Mouse (Mus musculus): ENCODE data around the gene Ajap1. TPM values are rescaled to one million over a fixed set of nuclear protein-coding genes. Genes with fewer than 3 reads are reported as not detected.

Gene Ajap1
- polyA plus RNA-seq, 1 experiment from 2014 or later: 15.0 TPM

GRCm38 (mm10) chr4:153357539-153358242, 124.9 kb downstream of the Ajap1 start:
- Histone ChIP-seq H3K27me3 (ENCODE audit: control insufficient read depth, insufficient read depth, low read depth, low read length) (no peaks in the 10 kb centered on the region), H3K9ac (ENCODE audit: low read depth, low read length) (no peak overlapping the region), H3K4me2 (ENCODE audit: low read length) (no peak overlapping the region), H3K4me3 (ENCODE audit: low read depth, low read length) (no peak overlapping the region), H3K27ac (ENCODE audit: low read length) (peak overlapping the region; percentile 30; the same call in 1 of the 2 replicates), H3K9me3 (replicated peaks; ENCODE audit: control insufficient read depth, low read length, poor library complexity, severe bottlenecking) (no peaks in the 10 kb centered on the region), H3K4me1 (ENCODE audit: control insufficient read depth, insufficient read depth, low read length) (peaks cover 8% of the 10 kb centered on the region), H3K36me3 (ENCODE audit: control insufficient read depth, insufficient read depth, low read length) (no peaks in the 10 kb centered on the region)
- peak; percentile 45; the same call in 1 of the 2 replicates for ATAC-seq
- 55% methylated on average over 9 of the region's 9 CpGs for WGBS

- ATAC-seq: no peak
- Histone ChIP-seq H3K27me3 (ENCODE audit: control insufficient read depth, insufficient read depth, low read depth, low read length) (no peaks in the 10 kb centered on the region), H3K36me3 (ENCODE audit: control insufficient read depth, insufficient read depth, low read length) (no peaks in the 10 kb centered on the region), H3K9ac (ENCODE audit: low read depth, low read length) (no peak overlapping the region), H3K9me3 (replicated peaks; ENCODE audit: control insufficient read depth, low read length, poor library complexity, severe bottlenecking) (no peaks in the 10 kb centered on the region), H3K4me2 (ENCODE audit: low read length) (no peak overlapping the region), H3K4me3 (ENCODE audit: low read depth, low read length) (no peak overlapping the region), H3K4me1 (ENCODE audit: control insufficient read depth, insufficient read depth, low read length) (peaks cover 8% of the 10 kb centered on the region), H3K27ac (ENCODE audit: low read length) (no peak overlapping the region)
- 79% methylated on average over 4 of the region's 4 CpGs for WGBS
Measured at GRCm38 (mm10) chr4:153356236-153356635, 126.4 kb downstream of the Ajap1 start.

GRCm38 (mm10) chr4:153344999-153345398, 137.6 kb downstream of the Ajap1 start:
- peaks cover 6% of the 10 kb centered on the region for H3K4me1 ChIP-seq (ENCODE audit: control insufficient read depth, insufficient read depth, low read length)
- WGBS: over 99% methylated on average over 3 of the region's 3 CpGs
- H3K4me3 ChIP-seq (ENCODE audit: low read depth, low read length): no peak overlapping the region
- H3K9me3 ChIP-seq (replicated peaks; ENCODE audit: control insufficient read depth, low read length, poor library complexity, severe bottlenecking): no peaks in the 10 kb centered on the region
- H3K9ac ChIP-seq (ENCODE audit: low read depth, low read length): no peak overlapping the region
- no peak overlapping the region for H3K4me2 ChIP-seq (ENCODE audit: low read length)
- no peaks in the 10 kb centered on the region for H3K27me3 ChIP-seq (ENCODE audit: control insufficient read depth, insufficient read depth, low read depth, low read length)
- no peaks in the 10 kb centered on the region for H3K36me3 ChIP-seq (ENCODE audit: control insufficient read depth, insufficient read depth, low read length)
- no peak for ATAC-seq
- no peak overlapping the region for H3K27ac ChIP-seq (ENCODE audit: low read length)

GRCm38 (mm10) chr4:153340887-153341286, 141.7 kb downstream of the Ajap1 start:
- Histone ChIP-seq H3K27ac (ENCODE audit: low read length) (no peak overlapping the region), H3K36me3 (ENCODE audit: control insufficient read depth, insufficient read depth, low read length) (no peaks in the 10 kb centered on the region), H3K4me2 (ENCODE audit: low read length) (no peak overlapping the region), H3K4me3 (ENCODE audit: low read depth, low read length) (no peak overlapping the region), H3K27me3 (ENCODE audit: control insufficient read depth, insufficient read depth, low read depth, low read length) (no peaks in the 10 kb centered on the region), H3K9me3 (replicated peaks; ENCODE audit: control insufficient read depth, low read length, poor library complexity, severe bottlenecking) (no peaks in the 10 kb centered on the region), H3K4me1 (ENCODE audit: control insufficient read depth, insufficient read depth, low read length) (peaks cover 6% of the 10 kb centered on the region), H3K9ac (ENCODE audit: low read depth, low read length) (no peak overlapping the region)
- ATAC-seq: no peak

GRCm38 (mm10) chr4:153335301-153335799, 147.3 kb downstream of the Ajap1 start:
- H3K9ac ChIP-seq (ENCODE audit: low read depth, low read length): no peak overlapping the region
- no peak overlapping the region for H3K4me2 ChIP-seq (ENCODE audit: low read length)
- 69% methylated on average over 15 of the region's 15 CpGs for WGBS
- no peaks in the 10 kb centered on the region for H3K36me3 ChIP-seq (ENCODE audit: control insufficient read depth, insufficient read depth, low read length)
- H3K9me3 ChIP-seq (replicated peaks; ENCODE audit: control insufficient read depth, low read length, poor library complexity, severe bottlenecking): no peaks in the 10 kb centered on the region
- H3K27ac ChIP-seq (ENCODE audit: low read length): no peak overlapping the region
- no peak overlapping the region for H3K4me3 ChIP-seq (ENCODE audit: low read depth, low read length)
- H3K27me3 ChIP-seq (ENCODE audit: control insufficient read depth, insufficient read depth, low read depth, low read length): no peaks in the 10 kb centered on the region
- no peaks in the 10 kb centered on the region; the same call in 1 of the 2 replicates for H3K4me1 ChIP-seq (ENCODE audit: control insufficient read depth, insufficient read depth, low read length)
- ATAC-seq: no peak

DNA sequence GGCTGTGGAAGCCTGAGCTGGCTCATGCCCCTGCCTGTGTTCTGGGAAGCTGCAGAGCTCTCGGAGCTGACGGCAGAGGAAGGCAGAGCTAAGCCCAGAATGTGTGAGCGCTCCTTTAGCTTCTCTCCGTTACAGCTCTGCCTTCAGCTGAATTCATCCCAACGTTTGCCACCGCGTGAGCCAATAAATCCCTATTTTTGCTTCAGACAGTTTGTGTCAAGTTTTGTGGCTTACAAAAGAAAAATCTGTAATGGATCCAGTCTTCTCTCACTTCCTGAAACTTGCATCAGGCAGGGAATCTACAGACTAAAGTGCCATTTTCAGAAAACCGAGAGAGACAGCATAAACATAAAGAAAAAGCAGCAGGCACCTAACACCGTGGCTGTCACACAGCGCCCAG, 154.8 kb downstream of the Ajap1 start:
- no peak for ATAC-seq
- Histone ChIP-seq H3K36me3 (ENCODE audit: control insufficient read depth, insufficient read depth, low read length) (no peaks in the 10 kb centered on the region), H3K27ac (ENCODE audit: low read length) (no peak overlapping the region), H3K4me3 (ENCODE audit: low read depth, low read length) (no peak overlapping the region), H3K4me1 (ENCODE audit: control insufficient read depth, insufficient read depth, low read length) (no peaks in the 10 kb centered on the region), H3K9ac (ENCODE audit: low read depth, low read length) (no peak overlapping the region), H3K4me2 (ENCODE audit: low read length) (no peak overlapping the region), H3K9me3 (replicated peaks; ENCODE audit: control insufficient read depth, low read length, poor library complexity, severe bottlenecking) (no peaks in the 10 kb centered on the region), H3K27me3 (ENCODE audit: control insufficient read depth, insufficient read depth, low read depth, low read length) (no peaks in the 10 kb centered on the region)
- 67% methylated on average over 10 of the region's 10 CpGs for WGBS

All from midbrain, embryonic 16.5 days (tissue).